In genomic region chr8:15221211-15221912, GRCm38 (mm10) we compare ENCODE assay signal across 8 mouse cellular contexts.
A peak's percentile ranks its signal among the peaks of the same experiment; 100 is the strongest.
DNase-seq lines count a peak whose midpoint lies in the region; ATAC-seq and TF ChIP-seq lines count a peak whose summit lies in the region.
"Had no signal": no experiment of that assay in that cellular context is flagged by ENCODE, and none has a peak within 500 bp of the region (broad histone marks: within the 10 kb centered on the region; RNA-seq: fewer than 3 reads in every experiment).

No protein-coding gene starts in this region.

- peak; percentile 72 for TF ChIP-seq CTCF in cerebellum, adult 2 months (IDR thresholded peaks at IDR 0.05; ENCODE audit: borderline replicate concordance, insufficient read depth, low read depth, low read length)
- peak; percentile 83 for TF ChIP-seq CTCF in forebrain, postnatal 0 days (IDR thresholded peaks at IDR 0.05; ENCODE audit: low read depth)

- 40% methylated on average over 13 of the region's 13 CpGs for WGBS in cerebellum, adult 2 months
- 39% methylated on average over 13 of the region's 13 CpGs for WGBS in forebrain, postnatal 0 days
- WGBS in midbrain, embryonic 15.5 days: 42% methylated on average over 13 of the region's 13 CpGs

- no peaks in the 10 kb centered on the region for H3K36me3 ChIP-seq in forebrain, postnatal 0 days (ENCODE audit: insufficient read depth)
- no peaks in the 10 kb centered on the region for H3K36me3 ChIP-seq in midbrain, embryonic 15.5 days (replicated peaks)

- no peak for TF ChIP-seq POLR2A in cerebellum, adult 2 months (IDR thresholded peaks at IDR 0.05; ENCODE audit: borderline replicate concordance, insufficient read depth, low read length)

- no peaks in the 10 kb centered on the region for H3K27me3 ChIP-seq in cerebellum, adult 2 months (ENCODE audit: control insufficient read depth, insufficient read depth, low read length)
- H3K27me3 ChIP-seq in forebrain, postnatal 0 days (ENCODE audit: insufficient read depth, low read length): no peaks in the 10 kb centered on the region
- no peaks in the 10 kb centered on the region for H3K27me3 ChIP-seq in midbrain, embryonic 15.5 days (replicated peaks)

- peak; percentile 82 for ATAC-seq in forebrain, postnatal 0 days
- ATAC-seq in midbrain, embryonic 15.5 days (replicated peaks): peak; percentile 60

- no peaks in the 10 kb centered on the region for H3K9me3 ChIP-seq in forebrain, postnatal 0 days (ENCODE audit: low read length)
- H3K9me3 ChIP-seq in midbrain, embryonic 15.5 days: no peaks in the 10 kb centered on the region

- no peaks in the 10 kb centered on the region for H3K4me1 ChIP-seq in cerebellum, adult 2 months (ENCODE audit: control insufficient read depth, insufficient read depth, low read length)
- H3K4me1 ChIP-seq in forebrain, postnatal 0 days (ENCODE audit: insufficient read depth): no peaks in the 10 kb centered on the region
- no peaks in the 10 kb centered on the region for H3K4me1 ChIP-seq in midbrain, embryonic 15.5 days

- no peak overlapping the region for H3K27ac ChIP-seq in cerebellum, adult 2 months (ENCODE audit: insufficient read depth, low read length)
- H3K27ac ChIP-seq in forebrain, postnatal 0 days (ENCODE audit: low read depth, low read length): no peak overlapping the region
- no peak overlapping the region for H3K27ac ChIP-seq in midbrain, embryonic 15.5 days
- H3K27ac ChIP-seq: macrophage had no signal

- no peak overlapping the region for H3K9ac ChIP-seq in forebrain, postnatal 0 days
- H3K9ac ChIP-seq in midbrain, embryonic 15.5 days: no peak overlapping the region

- no peak overlapping the region for H3K4me3 ChIP-seq in cerebellum, adult 2 months (replicated peaks; ENCODE audit: insufficient read depth, low read depth, low read length)
- H3K4me3 ChIP-seq in forebrain, postnatal 0 days (ENCODE audit: low read depth, low read length): no peak overlapping the region
- no peak overlapping the region for H3K4me3 ChIP-seq in midbrain, embryonic 15.5 days

- H3K4me2 ChIP-seq in forebrain, postnatal 0 days (ENCODE audit: low read depth): no peak overlapping the region
- no peak overlapping the region for H3K4me2 ChIP-seq in midbrain, embryonic 15.5 days

- peak; percentile 28 for DNase-seq in 416B (ENCODE audit: low read depth)
- peak; percentile 25 to 33 for DNase-seq in B cell, adult 2 months
- DNase-seq in cerebellum, adult 2 months: peak; percentile 27 to 54
- DNase-seq in forebrain, postnatal 0 days: peak; percentile 89
- DNase-seq in layer of hippocampus, postnatal 36 days: peak; percentile 32 to 54
- peak; percentile 31 for DNase-seq in thymus, postnatal 0 days (ENCODE audit: low spot score)

Comparison
In these comparisons a context has a peak if more than half of its experiments do, and no peak if none do; other contexts are left out.
1. DNase-seq: peak in every context shown above with its lines; median percentile 89 in forebrain, postnatal 0 days; 43 in layer of hippocampus, postnatal 36 days; 40 in cerebellum, adult 2 months; 31 in thymus, postnatal 0 days; 29 in B cell, adult 2 months; 28 in 416B.